Mouse (Mus musculus): ENCODE measurements around the gene 4933402D24Rik.

- TF ChIP-seq CTCF (IDR thresholded peaks at IDR 0.05) (no peak), EP300 (IDR thresholded peaks at IDR 0.05; ENCODE audit: insufficient read depth, low read depth, low read length) (no peak)
Observed at GRCm38 (mm10) chr1:63794326-63794725, 25.3 kb upstream of the 4933402D24Rik start.

All from heart, adult 2 months (tissue).